Mouse (Mus musculus) right cerebral cortex, adult 2 months (tissue): Measurements from ENCODE around the gene Agbl3.

Source experiments
- DNase-seq, 2 experiments: peaks; one replicate each; pipeline ENCODE4 v3.0.0; 2021 to 2022; ENCODE audit warnings: low spot score in 2 of 2

Gene Agbl3

GRCm38 (mm10) chr6:34906661-34907060 is 126.4 kb downstream of the Agbl3 start:
- DNase-seq = no peak

- no peak for DNase-seq
These were observed 126.9 kb downstream of the Agbl3 start for GRCm38 (mm10) chr6:34907121-34907614.

- DNase-seq = no peak
These were observed 127.5 kb downstream of the Agbl3 start for GRCm38 (mm10) chr6:34907696-34908260.
